Mouse (Mus musculus) liver, adult 2 months (tissue): ENCODE measurements around the gene Gm45062.

ENCODE experiments used
- CTCF ChIP-seq: fragments of 200-500 bp; IDR thresholded peaks from 2 replicates; pipeline ENCODE4 v1.5.1; 2011; ENCODE audit warnings: low read depth, low read length, control low read depth
- POLR2A ChIP-seq: fragments of 200-500 bp; IDR thresholded peaks from 2 replicates; pipeline ENCODE4 v1.6.1; 2011; ENCODE audit warnings: low read length, control low read depth; ENCODE audit not compliant: insufficient read depth; ENCODE audit errors: extremely low read depth

- no peak for TF ChIP-seq CTCF
- TF ChIP-seq POLR2A: no peak
These were observed 252.2 kb downstream of the Gm45062 start for GRCm38 (mm10) chr6:8511447-8511846.
